Mouse (Mus musculus): ENCODE data around the gene Trim71. TPM values are rescaled to one million over a fixed set of nuclear protein-coding genes. Genes with fewer than 3 reads are reported as not detected.

The Trim71 gene
- total and polyA plus RNA-seq, 3 experiments = not detected

- no peak for DNase-seq (ENCODE audit: low read depth, low spot score)
- Histone ChIP-seq H3K9ac (ENCODE audit: control insufficient read depth, low read depth, low read length, poor library complexity, severe bottlenecking) (no peak overlapping the region), H3K9me3 (replicated peaks; ENCODE audit: insufficient read depth, low read length) (no peaks in the 10 kb centered on the region)
These were observed 36.0 kb downstream of the Trim71 start for GRCm38 (mm10) chr9:114527992-114528679.

DNA sequence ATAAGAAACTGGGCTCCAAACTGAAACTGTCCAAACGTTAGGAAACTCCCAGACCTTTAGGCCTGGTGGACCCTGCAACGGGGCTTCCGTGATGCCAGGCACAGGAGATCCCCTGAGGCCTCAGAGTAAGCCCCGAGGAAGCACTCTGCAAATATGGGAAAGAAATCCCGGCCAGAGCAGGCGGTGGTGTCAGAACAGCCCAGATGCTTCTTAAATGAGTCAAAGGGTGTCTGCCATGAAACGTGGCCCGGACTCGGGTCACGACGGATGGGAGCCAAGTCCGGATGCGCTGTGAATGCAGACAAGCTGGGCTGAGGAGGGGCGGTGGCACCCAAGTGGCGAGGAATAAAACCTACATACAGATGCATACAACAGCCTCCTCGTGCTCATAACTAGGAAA is 37.1 kb downstream of the Trim71 start:
- TF ChIP-seq ZC3H11A (IDR thresholded peaks at IDR 0.05; ENCODE audit: low read depth, low read length) (no peak), E2F4 (IDR thresholded peaks at IDR 0.05; ENCODE audit: borderline replicate concordance, low read depth, low read length) (no peak), MAFK (IDR thresholded peaks at IDR 0.05; ENCODE audit: borderline replicate concordance, low read depth, low read length) (no peak), MEF2A (IDR thresholded peaks at IDR 0.05; ENCODE audit: extremely low read depth, insufficient replicate concordance, low read depth, low read length, poor library complexity, severe bottlenecking) (no peak), HCFC1 (IDR thresholded peaks at IDR 0.05; ENCODE audit: low read depth, low read length) (no peak), EP300 (IDR thresholded peaks at IDR 0.05; ENCODE audit: low read depth in 1 of 2, low read length in 2 of 2) (no peak), NELFE (IDR thresholded peaks at IDR 0.05; ENCODE audit: low read depth, low read length) (no peak), MYC (IDR thresholded peaks at IDR 0.05; ENCODE audit: low read depth, low read length) (no peak), GATA1 (IDR thresholded peaks at IDR 0.05; ENCODE audit: low read depth, low read length) (no peak), USF1 (IDR thresholded peaks at IDR 0.05; ENCODE audit: low read depth, low read length) (no peak), TCF12 (IDR thresholded peaks at IDR 0.05; ENCODE audit: low read depth, low read length) (no peak), ZMIZ1 (IDR thresholded peaks at IDR 0.05; ENCODE audit: low read depth, low read length) (no peak), MAZ (IDR thresholded peaks at IDR 0.05; ENCODE audit: low read depth, low read length) (no peak), POLR2A (IDR thresholded peaks at IDR 0.05; ENCODE audit: control insufficient read depth in 1 of 2, insufficient read depth in 1 of 2, low read depth in 1 of 2, low read length in 2 of 2, poor library complexity in 1 of 2) (no peak), MXI1 (IDR thresholded peaks at IDR 0.05; ENCODE audit: low read depth, low read length) (no peak), MYB (IDR thresholded peaks at IDR 0.05; ENCODE audit: low read depth, low read length) (no peak), CHD1 (IDR thresholded peaks at IDR 0.05; ENCODE audit: low read depth, low read length) (no peak)
- Histone ChIP-seq H3K4me1 (ENCODE audit: control insufficient read depth in 1 of 2, insufficient read depth in 2 of 2, low read length in 2 of 2) (no peaks in the 10 kb centered on the region), H3K9ac (ENCODE audit: control insufficient read depth, low read depth, low read length, poor library complexity, severe bottlenecking) (no peak overlapping the region), H3K36me3 (ENCODE audit: control insufficient read depth in 1 of 2, insufficient read depth in 2 of 2, low read length in 2 of 2) (no peaks in the 10 kb centered on the region), H3K9me3 (replicated peaks; ENCODE audit: insufficient read depth, low read length) (no peaks in the 10 kb centered on the region), H3K4me3 (ENCODE audit: control insufficient read depth in 1 of 2, insufficient read depth in 1 of 2, low read depth in 2 of 2, low read length in 2 of 2) (no peak overlapping the region), H3K79me2 (ENCODE audit: control insufficient read depth, insufficient read depth, low read length, poor library complexity) (no peaks in the 10 kb centered on the region), H3K27ac (ENCODE audit: control insufficient read depth, low read depth, low read length) (no peak overlapping the region), H3K27me3 (ENCODE audit: control insufficient read depth in 1 of 2, insufficient read depth in 2 of 2, low read length in 2 of 2) (no peaks in the 10 kb centered on the region)
- DNase-seq (ENCODE audit: low read depth, low spot score) = no peak

More at GRCm38 (mm10) chr9:114527992-114528679, 36.0 kb downstream of the Trim71 start:
- no peak overlapping the region for H3K27ac ChIP-seq (ENCODE audit: control insufficient read depth, low read depth, low read length)
- no peaks in the 10 kb centered on the region for H3K79me2 ChIP-seq (ENCODE audit: control insufficient read depth, insufficient read depth, low read length, poor library complexity)
- TF ChIP-seq POLR2AphosphoS2 (IDR thresholded peaks at IDR 0.05; ENCODE audit: low read length) = no peak
- H3K4me3 ChIP-seq (ENCODE audit: control insufficient read depth in 1 of 2, insufficient read depth in 1 of 2, low read depth in 2 of 2, low read length in 2 of 2) = no peak overlapping the region
- H3K4me1 ChIP-seq (ENCODE audit: control insufficient read depth in 1 of 2, insufficient read depth in 2 of 2, low read length in 2 of 2) = no peaks in the 10 kb centered on the region
- H3K36me3 ChIP-seq (ENCODE audit: control insufficient read depth in 1 of 2, insufficient read depth in 2 of 2, low read length in 2 of 2) = no peaks in the 10 kb centered on the region
- H3K27me3 ChIP-seq (ENCODE audit: control insufficient read depth in 1 of 2, insufficient read depth in 2 of 2, low read length in 2 of 2) = no peaks in the 10 kb centered on the region; a peak in 1 of 4 replicates

All from MEL (cell line).